Mouse (Mus musculus) ovary, postnatal 14 days (tissue): Measurements from ENCODE around the gene Prickle2.

Source experiments
- DNase-seq: peaks from one replicate; pipeline ENCODE4 v3.0.0; 2022; ENCODE audit warnings: low spot score

Gene Prickle2

DNA sequence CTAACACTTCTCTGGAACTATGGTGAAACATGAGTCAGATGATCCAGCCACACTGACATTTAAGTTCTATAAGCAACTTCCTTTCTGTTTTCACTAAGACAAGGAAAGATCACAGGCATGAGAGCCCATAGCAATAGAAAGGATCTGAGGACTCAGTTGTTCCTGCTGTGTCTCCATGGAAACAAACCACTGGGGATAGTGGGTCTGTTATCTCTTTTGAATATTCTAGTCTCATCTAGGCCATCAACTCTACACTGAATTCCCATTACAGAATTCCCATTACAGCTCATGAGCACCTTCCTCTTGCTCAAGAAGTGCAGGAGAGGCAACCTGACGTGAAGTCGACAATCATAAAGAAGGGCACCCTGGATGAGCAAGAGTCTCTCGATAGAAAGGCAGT lies 265.7 kb downstream of the Prickle2 start:
- DNase-seq: no peak

DNA sequence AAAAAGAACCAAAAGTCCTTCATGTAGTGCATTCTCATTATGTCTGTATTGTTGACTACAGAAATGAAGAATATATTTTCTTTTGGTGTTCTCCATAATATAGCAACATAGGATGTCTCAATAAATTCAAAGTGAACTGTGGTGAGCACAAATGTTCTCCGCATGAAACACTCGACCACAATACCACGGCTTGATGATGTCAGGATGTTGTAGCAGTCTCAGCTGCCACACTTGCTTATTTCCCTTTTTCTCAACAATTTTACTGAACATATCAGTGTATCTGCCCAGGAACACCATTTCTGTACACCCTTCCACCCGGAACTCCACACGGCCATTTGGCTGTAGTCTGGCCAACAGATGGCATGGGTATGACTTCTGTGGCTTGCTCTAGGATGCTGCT lies 273.8 kb downstream of the Prickle2 start:
- DNase-seq: no peak

DNA sequence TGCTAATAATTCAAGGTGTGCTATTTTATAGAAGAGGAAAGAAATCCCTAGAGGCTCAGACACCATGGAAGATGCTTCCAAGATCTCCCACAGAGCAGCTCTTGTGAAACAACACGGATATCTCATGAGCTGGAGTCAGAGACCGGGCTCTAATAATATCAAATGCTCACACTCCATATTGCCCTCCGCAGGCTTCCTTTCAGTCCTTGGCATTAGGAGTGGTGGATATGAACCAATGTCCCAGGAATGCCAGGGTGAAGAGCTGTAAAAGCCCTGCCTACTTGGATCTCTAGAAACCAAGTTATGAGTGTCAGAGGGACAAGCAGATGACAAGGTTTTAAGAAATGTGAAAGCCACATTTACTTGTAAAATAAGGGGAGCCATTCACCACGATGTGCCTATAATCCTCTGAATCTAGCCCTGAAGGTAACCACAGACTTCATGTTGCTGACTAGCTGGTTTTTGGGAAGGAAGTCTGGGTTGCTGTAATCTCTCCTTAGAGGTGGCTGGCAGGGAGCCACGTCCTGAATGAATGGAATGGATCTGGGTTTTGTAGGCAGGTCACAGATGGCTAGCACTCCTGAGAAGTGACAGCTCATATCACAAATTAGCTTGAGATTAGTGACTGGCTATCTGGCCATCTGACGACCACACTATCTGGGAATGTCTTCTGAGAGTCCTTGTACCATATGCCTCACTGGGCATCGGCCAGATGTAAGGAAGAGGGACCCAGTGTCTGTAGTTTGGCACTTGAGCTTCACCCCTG lies 278.4 kb downstream of the Prickle2 start:
- DNase-seq: no peak

DNA sequence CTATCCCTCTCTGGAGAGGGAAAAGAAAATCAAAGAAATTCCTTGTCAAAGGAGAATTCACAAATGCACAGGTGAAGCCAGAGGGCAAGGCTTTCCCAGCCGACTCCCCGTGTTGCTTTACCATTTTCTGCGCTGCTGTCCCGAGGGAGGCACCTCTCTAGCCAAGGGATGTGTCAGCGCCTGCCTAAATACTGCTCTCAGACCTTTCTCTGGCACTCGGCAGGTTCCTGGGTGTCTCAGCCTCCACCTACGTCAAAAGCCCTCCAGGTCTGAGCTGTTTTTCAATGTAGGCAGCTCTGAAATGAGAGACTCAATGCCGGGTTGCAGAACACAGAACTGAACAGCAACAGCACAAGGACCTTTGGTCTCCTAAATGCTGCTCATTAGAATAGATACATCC lies 280.1 kb downstream of the Prickle2 start:
- DNase-seq: no peak

DNA sequence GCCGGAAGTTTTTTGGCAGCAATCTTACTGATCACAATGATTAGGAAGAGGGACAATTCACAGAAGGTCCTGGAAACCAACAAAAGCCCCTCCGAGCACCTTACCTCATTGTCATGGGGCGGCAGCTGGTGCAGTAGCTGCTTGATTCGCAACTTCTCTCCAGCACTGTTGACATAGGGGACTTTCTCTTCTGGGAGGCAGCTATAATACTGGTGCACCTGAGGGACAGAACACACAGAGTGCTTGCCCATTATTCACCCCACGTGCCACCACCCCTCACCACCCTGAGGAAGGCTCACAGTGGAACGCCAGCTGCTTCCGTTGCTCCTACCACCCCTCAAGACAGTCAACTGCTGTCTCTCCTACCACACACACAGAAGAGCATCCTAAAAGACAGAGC lies 280.5 kb downstream of the Prickle2 start:
- no peak for DNase-seq

DNA sequence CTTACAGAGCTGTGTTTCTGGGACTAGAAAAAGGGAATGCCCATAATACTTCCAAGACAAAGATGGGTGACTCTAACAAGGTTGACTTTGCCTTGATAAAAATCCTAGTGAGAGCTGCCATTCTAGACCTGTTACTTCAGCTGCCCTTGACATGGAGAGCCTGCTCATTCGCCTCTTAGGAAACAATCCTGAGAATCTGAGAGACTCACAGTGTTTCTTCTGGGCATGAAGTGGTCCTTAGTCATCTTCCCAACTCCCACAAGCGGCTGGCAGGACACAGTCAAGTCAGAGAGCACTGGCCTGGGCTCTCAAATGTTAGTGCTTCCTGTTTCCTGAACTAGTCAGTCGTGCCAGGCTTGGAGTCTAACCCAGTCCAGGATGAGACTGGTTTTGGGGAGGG lies 281.0 kb downstream of the Prickle2 start:
- DNase-seq: no peak

DNA sequence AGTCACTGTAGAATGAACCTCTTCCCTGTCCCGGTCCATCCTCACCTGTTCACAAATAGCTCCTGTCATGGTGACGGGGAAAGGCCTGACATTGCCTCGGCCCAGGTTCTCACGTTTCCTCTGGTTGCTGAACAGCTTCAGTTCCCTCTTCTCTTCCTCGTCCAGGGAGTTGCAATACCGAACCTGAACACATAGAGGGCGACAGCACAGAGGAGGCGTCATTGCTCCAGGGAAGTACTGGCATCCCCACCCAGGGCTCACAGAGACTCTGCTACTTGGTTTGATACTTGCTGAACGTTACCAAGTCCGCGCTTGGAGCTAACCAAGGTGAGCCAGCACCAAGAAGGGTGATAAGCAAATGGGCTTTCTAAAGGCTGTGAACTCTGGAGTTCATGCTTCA lies 283.7 kb downstream of the Prickle2 start:
- DNase-seq: no peak

DNA sequence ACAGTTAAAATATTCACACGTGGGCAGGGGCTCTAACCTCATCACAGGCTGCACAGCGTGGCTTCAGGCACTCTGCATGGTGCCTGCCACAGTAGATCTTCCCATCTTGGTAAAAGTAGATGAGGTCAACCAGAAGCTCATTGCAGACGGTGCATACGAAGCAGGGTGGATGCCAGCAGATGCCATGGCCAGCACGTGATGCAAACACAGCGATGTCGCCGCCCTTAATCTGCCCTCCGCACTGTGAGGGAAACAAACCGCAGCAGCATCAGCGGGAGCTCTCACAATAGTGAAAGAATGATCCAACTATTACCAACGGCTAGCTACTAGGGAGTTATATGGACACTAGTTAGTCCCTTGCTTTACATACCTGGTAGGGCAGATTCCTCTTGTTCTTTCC lies 285.8 kb downstream of the Prickle2 start:
- no peak for DNase-seq

DNA sequence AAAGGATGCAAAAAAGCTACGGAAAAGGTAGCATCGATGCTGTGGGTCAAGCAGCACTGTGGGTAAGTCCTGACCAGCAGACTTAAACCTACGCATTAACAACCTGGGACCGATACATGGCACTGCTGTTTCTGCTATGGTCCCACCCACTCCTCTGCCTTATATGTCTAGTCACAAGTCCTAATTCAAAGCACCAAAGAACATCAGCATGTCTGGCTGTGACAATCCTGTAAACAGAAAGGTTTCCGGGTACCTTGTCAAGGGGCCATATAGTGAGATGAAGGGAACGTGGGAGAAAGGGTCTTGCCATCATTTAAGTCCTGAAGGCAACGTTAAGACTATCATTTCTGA lies 290.6 kb downstream of the Prickle2 start:
- DNase-seq: no peak

DNA sequence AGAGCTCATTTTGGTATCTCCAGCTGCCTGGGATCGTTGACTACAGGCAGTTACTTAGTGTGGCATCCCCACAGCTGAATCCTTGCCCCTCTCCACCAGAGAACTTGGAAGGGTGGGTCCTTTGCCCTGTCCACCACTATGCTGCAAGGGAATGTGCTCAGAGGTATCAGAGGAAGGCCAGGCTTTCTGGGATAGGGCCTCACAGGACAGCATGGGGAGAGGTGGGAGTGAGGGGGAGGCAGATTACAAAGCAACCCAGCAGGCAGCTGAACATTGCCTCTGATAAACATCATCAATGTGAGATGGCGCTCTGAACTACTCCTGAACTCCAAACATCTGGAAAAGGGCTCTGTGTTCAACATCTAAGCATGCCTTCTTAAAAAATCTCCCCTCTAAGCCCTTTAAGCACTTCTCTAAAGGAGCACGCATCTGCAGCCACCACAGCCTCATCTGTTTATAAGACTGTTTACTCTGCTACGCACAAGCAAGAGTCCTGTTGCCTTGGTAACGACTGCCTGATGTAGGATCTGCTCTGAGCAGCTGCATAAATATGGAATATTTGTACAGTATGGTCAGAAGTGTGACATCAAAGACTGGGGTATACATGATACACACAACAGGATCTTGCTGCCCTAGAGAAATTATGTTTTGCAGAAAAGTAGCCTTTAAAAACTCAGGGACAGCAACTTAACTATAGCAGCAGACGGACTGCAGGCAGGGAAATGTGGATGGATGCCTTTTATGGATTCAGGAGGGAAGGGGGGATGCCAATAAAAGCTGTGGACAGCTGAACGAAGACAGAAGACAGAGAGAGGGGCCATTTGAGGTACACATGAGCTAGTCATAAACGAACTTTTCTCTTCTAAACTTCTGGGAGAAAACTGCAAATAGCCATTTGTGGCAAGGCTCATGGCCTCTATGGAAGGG lies 291.2 kb downstream of the Prickle2 start:
- DNase-seq: no peak

DNA sequence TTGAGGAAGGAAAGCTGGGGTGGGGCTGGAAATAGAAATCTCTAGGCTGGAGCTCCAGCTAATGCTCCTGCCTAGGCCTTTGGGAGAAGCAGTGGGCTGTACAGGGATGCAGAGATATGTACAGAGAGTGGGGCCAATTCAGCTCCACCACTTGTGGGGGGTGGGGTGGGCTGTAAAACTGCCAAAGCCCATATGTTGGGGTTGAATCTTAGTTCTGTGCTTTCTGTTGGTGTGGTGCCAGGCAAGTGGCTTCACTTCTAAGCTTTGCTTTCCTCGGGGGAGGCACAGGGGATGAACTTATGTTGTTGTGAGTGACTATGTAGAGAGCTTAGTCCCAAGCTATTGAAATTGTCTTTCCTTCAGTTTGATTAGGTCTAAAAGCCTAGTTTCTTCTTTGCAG lies 292.0 kb downstream of the Prickle2 start:
- no peak for DNase-seq

DNA sequence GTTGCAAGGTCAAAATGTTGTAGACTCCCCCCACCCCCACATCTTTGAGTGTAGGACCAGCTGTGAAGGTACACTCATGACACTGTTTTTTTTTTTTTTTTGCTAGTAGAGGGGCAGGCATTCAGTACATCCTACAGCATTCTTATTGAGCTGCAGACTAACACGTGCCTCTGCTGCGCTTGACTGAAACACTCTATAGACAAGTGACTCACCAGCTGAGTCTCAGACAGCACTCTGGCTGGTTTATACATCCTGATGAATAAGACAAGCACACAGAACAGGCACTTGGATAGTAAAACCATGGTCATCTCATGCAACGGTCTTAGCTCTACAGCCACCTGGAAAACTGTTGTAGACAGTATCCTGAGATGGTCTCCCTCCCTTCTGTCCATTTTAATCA lies 296.2 kb downstream of the Prickle2 start:
- no peak for DNase-seq

DNA sequence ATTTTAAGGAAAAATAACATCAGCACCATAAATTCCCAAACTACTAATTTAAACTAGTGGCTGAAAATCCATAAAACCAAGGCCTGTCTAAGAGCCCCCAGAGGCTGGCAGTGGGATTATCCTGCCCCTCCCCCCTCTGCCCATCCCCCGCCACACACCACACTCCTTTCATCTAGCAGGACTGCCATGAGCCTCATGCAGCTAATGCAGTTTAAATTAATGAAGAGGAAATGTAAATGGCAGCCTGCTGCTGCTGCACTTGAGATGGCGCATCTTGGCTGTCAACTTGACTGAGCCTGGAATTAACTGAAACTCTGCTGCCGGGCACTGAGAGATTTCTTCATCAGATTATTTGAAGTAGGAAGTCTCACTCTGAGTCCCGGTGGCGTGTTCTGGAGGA lies 298.7 kb downstream of the Prickle2 start:
- no peak for DNase-seq

DNA sequence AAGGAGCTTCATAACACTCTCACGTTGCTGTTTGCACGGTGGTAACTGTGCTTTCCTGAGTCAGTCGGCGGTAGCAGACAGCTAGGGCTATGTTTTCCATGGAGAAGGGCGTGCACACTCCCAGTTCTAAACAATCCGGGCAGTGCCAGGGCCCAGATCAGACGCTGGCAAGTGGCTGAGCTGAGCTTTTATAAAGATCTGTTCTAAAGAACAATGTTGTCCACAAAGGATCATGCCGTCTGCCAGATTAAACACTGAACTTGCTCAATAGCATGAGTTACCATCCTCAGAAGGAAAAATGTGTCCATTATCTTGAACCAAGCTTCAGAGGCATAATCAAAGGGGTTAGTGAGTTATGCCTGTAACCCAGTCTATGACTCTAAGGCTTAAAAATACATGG lies 300.4 kb downstream of the Prickle2 start:
- no peak for DNase-seq

DNA sequence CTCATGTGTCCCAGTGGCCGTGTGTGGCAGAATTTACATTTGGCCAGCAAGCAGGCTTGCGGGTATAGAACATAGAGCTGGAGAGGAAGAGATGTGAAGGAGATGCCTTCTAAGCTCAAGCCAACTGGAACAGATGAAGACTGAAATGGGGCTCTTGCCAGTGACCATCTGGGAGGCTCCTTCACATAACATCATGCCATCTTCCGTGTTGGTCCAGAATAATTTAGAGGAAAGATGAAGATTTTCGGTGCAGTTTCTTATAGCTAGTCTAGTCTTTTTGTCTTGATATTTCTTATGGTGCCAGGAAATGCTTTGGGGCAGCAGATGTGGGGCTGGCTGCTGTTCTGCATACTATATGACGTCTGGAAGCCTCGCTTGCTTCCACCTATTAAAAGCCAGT lies 308.1 kb downstream of the Prickle2 start:
- DNase-seq: no peak

DNA sequence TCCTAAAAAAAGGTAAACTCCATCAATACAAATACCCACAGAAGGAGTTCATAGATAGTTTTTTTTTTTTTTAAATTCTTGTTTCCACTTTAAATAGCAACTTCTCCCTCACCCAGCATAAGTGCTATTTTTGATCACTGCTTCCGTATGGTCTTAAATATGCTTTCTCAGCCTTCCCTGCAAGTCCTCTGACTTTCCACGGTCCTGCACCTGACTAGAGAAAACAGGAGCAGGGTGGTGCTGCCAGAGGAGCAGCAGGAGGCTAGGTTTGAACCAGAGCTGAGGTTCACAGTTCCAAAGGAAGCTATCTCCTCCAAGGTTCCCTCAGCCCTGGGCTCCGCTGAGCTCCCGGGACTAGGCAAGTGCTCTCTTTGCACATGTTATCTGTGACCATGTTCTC lies 310.4 kb downstream of the Prickle2 start:
- DNase-seq: no peak

DNA sequence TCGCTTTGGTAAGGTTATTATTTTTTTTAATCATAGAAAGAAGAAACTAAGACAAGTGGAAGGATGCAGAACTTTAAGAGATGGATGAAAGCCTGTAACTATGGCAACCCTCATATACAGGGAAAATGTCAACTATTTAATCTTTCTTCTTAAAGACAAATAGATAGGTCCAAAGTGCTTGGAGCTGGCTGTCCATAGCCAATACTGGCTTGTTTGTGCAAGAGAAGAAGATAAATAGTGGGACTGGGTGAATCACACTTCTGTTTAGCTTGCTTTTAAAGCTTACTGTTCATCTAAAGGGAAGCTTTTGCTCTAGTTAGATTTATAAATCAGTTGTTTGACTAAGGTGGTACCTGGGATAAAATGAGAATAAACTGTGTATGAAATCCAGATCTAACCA lies 310.8 kb downstream of the Prickle2 start:
- no peak for DNase-seq

DNA sequence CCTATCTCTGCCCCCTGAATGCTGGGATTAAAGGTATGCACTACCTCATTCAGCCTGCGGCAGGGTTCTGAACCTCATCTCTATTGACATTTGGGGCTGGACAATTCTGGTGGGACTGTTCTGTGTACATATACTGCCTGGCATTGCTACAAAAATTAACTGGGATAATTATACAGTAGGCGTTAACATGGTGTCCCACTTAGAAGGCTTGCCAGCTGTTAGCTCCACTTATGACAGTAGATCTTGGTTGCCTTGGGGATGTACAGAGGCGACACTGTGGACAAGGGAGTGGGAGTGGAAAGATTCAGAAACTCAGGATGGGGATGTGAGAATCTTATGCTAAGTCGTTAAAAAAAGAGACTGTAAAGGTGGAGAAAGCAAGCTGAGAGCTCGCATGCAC lies 311.3 kb downstream of the Prickle2 start:
- no peak for DNase-seq

DNA sequence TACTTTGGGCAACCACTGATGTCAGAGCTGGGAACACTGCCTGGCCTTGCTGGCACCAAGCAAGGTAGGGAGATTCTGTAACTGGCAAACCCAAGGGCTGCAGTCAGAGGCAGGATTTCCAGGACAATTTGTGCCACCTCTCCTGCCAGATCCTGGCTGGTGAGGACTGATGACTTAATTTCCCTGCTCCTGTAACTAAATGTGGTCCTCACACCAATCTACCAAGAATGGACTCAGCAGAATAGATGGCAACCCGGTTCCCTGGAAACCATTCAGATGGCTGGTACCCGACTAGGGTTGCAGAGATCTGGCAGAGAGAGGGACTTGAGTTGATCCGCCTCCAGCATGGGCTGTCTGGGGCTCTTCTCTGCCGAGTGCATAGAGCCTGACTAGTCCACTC lies 315.6 kb downstream of the Prickle2 start:
- DNase-seq: no peak

DNA sequence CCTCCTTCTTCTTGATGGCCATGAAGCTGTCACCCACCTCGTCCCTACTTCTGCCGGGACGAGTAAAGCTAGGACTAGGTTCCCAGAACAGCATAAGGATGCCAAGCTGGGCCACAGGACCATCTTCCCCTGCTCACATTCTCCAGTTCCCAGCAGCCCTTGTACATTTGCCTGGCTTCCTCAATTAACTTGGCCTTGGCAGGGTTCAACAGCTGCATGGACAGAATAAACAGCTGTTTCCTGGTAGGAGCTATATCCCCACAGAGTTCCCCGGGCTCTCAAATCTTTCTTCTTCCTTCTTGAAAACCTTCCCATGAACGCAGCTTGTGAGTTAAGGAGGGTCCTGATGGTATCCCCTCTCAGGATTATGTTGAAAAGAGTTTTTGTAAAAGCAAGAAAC lies 317.3 kb downstream of the Prickle2 start:
- no peak for DNase-seq

DNA sequence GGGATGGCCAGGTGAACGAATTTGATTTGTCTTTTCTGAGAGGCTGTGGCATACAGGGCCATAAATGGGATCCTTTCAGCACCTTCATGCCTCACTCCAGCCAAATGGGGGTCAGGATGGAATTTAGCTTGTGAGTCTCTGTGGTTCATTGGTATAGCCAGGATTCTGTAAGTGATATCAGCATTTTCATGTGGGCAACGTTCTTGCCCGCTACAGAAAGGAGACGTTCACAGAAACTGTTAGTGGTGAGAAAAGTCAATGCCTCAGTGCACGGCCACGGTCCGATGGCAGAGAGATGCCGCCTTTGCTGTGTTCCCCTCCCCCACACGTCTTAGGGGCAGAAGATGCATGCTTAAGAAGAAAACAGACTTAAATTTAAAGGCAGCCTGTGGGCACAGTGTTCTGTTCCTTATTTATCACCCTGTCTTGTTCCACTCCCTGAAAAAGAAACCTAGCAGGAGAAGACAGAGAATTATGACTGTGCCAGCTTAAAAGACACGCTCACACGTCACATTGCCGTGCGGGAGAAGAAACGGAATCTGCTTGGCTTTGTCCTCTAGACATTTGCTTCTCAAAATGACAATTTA lies 322.7 kb downstream of the Prickle2 start:
- no peak for DNase-seq

DNA sequence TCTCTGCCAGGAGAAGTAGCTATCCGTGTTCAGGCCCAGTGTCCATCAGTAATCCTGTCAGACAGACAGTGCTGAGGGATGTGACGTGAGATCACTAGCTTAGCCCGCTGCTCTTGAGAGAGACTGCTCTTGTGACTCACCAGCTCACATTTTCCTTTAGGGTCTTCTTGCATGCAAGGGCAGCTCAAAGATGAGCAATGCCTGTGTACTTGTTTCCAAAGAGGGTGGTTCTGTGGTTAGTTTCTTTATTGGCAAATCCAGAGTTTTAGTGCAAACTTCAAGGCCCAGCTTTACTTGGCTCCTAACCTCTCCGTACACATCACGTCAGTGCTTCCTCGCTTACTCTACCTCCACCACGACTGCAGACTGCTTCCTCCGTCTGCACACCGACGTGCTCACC lies 324.9 kb downstream of the Prickle2 start:
- no peak for DNase-seq

DNA sequence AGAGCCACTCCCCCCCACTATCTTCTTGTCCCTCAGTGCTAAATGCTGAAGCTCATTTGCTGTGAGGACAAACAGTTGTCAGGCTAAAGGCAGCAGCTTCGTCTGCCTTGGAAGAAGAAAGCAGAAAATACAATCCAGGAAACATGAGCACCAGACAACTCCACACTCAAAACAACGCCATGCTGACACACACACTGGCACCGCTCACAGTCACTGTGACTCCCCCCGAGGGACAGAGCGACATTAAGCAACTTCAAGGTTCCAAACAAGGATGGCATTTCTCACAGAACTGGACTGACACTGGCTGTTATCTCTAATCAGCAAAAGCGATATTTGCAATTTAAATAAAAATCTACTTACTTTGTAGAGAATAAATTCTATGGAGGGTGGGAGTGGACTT lies 331.1 kb downstream of the Prickle2 start:
- no peak for DNase-seq
